In genomic region chr14:79313439-79314175, GRCm38 (mm10) we compare ENCODE assay signal across 11 mouse cellular contexts. TPM values are rescaled to one million over a fixed set of nuclear protein-coding genes. Genes with fewer than 3 reads are reported as not detected.
A peak's percentile ranks its signal among the peaks of the same experiment; 100 is the strongest.
DNase-seq lines count a peak whose midpoint lies in the region; ATAC-seq and TF ChIP-seq lines count a peak whose summit lies in the region.
"Had no signal": no experiment of that assay in that cellular context is flagged by ENCODE, and none has a peak within 500 bp of the region (broad histone marks: within the 10 kb centered on the region; RNA-seq: fewer than 3 reads in every experiment).

No protein-coding gene starts in this region.

- H3K4me1 ChIP-seq in MEL (ENCODE audit: control insufficient read depth in 1 of 2, insufficient read depth in 2 of 2, low read length in 2 of 2): peaks cover 0 to 16% of the 10 kb centered on the region in 2 experiments; a peak in 3 of 4 replicates
- H3K4me1 ChIP-seq in embryonic facial prominence, embryonic 15.5 days: peaks cover 14% of the 10 kb centered on the region; the same call in 1 of the 2 replicates
- peaks cover 21 to 28% of the 10 kb centered on the region in 2 experiments for H3K4me1 ChIP-seq in liver, embryonic 14.5 days (replicated peaks; ENCODE audit: control insufficient read depth in 2 of 2, insufficient read depth in 2 of 2, low read length in 1 of 2)
- H3K4me1 ChIP-seq: neural tube, embryonic 13.5 days had no signal

- no peak overlapping the region for H3K4me2 ChIP-seq in embryonic facial prominence, embryonic 15.5 days (replicated peaks)
- no peak overlapping the region for H3K4me2 ChIP-seq in liver, embryonic 14.5 days (ENCODE audit: low read depth)
- H3K4me2 ChIP-seq: neural tube, embryonic 13.5 days had no signal

- 47% methylated on average over 8 of the region's 8 CpGs for WGBS in embryonic facial prominence, embryonic 15.5 days
- WGBS in liver, embryonic 14.5 days (ENCODE audit: insufficient replicate concordance): 38% methylated on average over 8 of the region's 8 CpGs

- H3K27ac ChIP-seq in MEL (ENCODE audit: control insufficient read depth, low read depth, low read length): peak overlapping the region; percentile 31
- H3K27ac ChIP-seq in embryonic facial prominence, embryonic 15.5 days (replicated peaks): peak overlapping the region; percentile 65
- H3K27ac ChIP-seq in liver, embryonic 14.5 days: no peak overlapping the region
- H3K27ac ChIP-seq: neural tube, embryonic 13.5 days had no signal

- H3K36me3 ChIP-seq in MEL (ENCODE audit: control insufficient read depth in 1 of 2, insufficient read depth in 2 of 2, low read length in 2 of 2): peaks cover 0 to 10% of the 10 kb centered on the region in 2 experiments; a peak in 2 of 4 replicates
- no peaks in the 10 kb centered on the region for H3K36me3 ChIP-seq in embryonic facial prominence, embryonic 15.5 days
- H3K36me3 ChIP-seq in liver, embryonic 14.5 days (replicated peaks; ENCODE audit: control insufficient read depth, insufficient read depth, low read depth): no peaks in the 10 kb centered on the region
- H3K36me3 ChIP-seq: neural tube, embryonic 13.5 days had no signal

- H3K27me3 ChIP-seq in MEL (ENCODE audit: control insufficient read depth in 1 of 2, insufficient read depth in 2 of 2, low read length in 2 of 2): no peaks in the 10 kb centered on the region
- H3K27me3 ChIP-seq in embryonic facial prominence, embryonic 15.5 days: no peaks in the 10 kb centered on the region
- no peaks in the 10 kb centered on the region for H3K27me3 ChIP-seq in liver, embryonic 14.5 days (ENCODE audit: control insufficient read depth, insufficient read depth, low read length)
- H3K27me3 ChIP-seq: neural tube, embryonic 13.5 days had no signal

- peak; percentile 79 to 82 for TF ChIP-seq EP300 in MEL (IDR thresholded peaks at IDR 0.05; ENCODE audit: low read depth in 1 of 2, low read length in 2 of 2)
- TF ChIP-seq EP300 in liver, embryonic 14.5 days (IDR thresholded peaks at IDR 0.05; ENCODE audit: low read depth): peak; percentile 36; the same call in 1 of the 2 replicates

- TF ChIP-seq CTCF in MEL (IDR thresholded peaks at IDR 0.05 in 2 of 3, conservative IDR thresholded peaks at IDR 0.05 in 1 of 3; ENCODE audit: control insufficient read depth in 1 of 3, insufficient read depth in 1 of 3, low read depth in 2 of 3, low read length in 3 of 3, poor library complexity in 1 of 3, severe bottlenecking in 1 of 3): no peak
- TF ChIP-seq CTCF in liver, embryonic 14.5 days (IDR thresholded peaks at IDR 0.05; ENCODE audit: low read depth): no peak

- no peak for TF ChIP-seq POLR2A in MEL (IDR thresholded peaks at IDR 0.05; ENCODE audit: control insufficient read depth in 1 of 2, insufficient read depth in 1 of 2, low read depth in 1 of 2, low read length in 2 of 2, poor library complexity in 1 of 2)

- H3K9ac ChIP-seq in MEL (ENCODE audit: control insufficient read depth, low read depth, low read length, poor library complexity, severe bottlenecking): no peak overlapping the region
- H3K9ac ChIP-seq in embryonic facial prominence, embryonic 15.5 days: no peak overlapping the region
- H3K9ac ChIP-seq in liver, embryonic 14.5 days (replicated peaks): 0 out of 2 replicates have a peak overlapping the region, but pooled peaks have one; percentile 5
- H3K9ac ChIP-seq: neural tube, embryonic 13.5 days had no signal

- H3K4me3 ChIP-seq in MEL (ENCODE audit: control insufficient read depth in 1 of 2, insufficient read depth in 1 of 2, low read depth in 2 of 2, low read length in 2 of 2): peak overlapping the region in 1 of 2 experiments; percentile 1; a peak in 2 of 4 replicates
- H3K4me3 ChIP-seq in embryonic facial prominence, embryonic 15.5 days (replicated peaks): no peak overlapping the region
- H3K4me3 ChIP-seq in liver, embryonic 14.5 days (ENCODE audit: insufficient read depth in 1 of 2, low read depth in 2 of 2, low read length in 2 of 2): no peak overlapping the region
- H3K4me3 ChIP-seq: neural tube, embryonic 13.5 days had no signal

- ATAC-seq in embryonic facial prominence, embryonic 15.5 days (ENCODE audit: insufficient number of reproducible peaks, low FRiP score, low TSS enrichment, low read depth): no peak
- ATAC-seq in liver, embryonic 14.5 days (ENCODE audit: insufficient read depth): peak; percentile 54
- ATAC-seq in activated CD4-positive, CD25-positive, alpha-beta regulatory T cell, adult 4 months: no peak

- TF ChIP-seq RAD21 in MEL (IDR thresholded peaks at IDR 0.05; ENCODE audit: low read depth, low read length): no peak

- DNase-seq in kidney, postnatal 10 days: peak; percentile 43
- DNase-seq in kidney, adult 11 months: no peak
- peak; percentile 76 for DNase-seq in MEL (ENCODE audit: low read depth, low spot score)
- DNase-seq in liver, embryonic 14.5 days (ENCODE audit: low read depth in 3 of 3, low spot score in 3 of 3): no peak
- DNase-seq in urinary bladder, adult 2 months (ENCODE audit: low spot score): no peak
- DNase-seq: adrenal gland, postnatal 36 days; cerebellum, adult 8-10 months; right cerebral cortex, postnatal 25 days had no signal

- no peaks in the 10 kb centered on the region for H3K79me2 ChIP-seq in MEL (ENCODE audit: control insufficient read depth, insufficient read depth, low read length, poor library complexity)

- H3K9me3 ChIP-seq in MEL (replicated peaks; ENCODE audit: insufficient read depth, low read length): no peaks in the 10 kb centered on the region
- no peaks in the 10 kb centered on the region for H3K9me3 ChIP-seq in embryonic facial prominence, embryonic 15.5 days (replicated peaks)
- H3K9me3 ChIP-seq in liver, embryonic 14.5 days (ENCODE audit: control insufficient read depth, low read length): no peaks in the 10 kb centered on the region
- H3K9me3 ChIP-seq: neural tube, embryonic 13.5 days had no signal

TF ChIP-seq in MEL, 35 proteins besides CTCF, POLR2A, EP300 and RAD21:
- TF ChIP-seq CHD1 (IDR thresholded peaks at IDR 0.05; ENCODE audit: low read depth, low read length) (no peak), NRF1 (IDR thresholded peaks at IDR 0.05; ENCODE audit: insufficient read depth, low read depth, low read length, poor library complexity, severe bottlenecking) (no peak), MAFK (IDR thresholded peaks at IDR 0.05; ENCODE audit: borderline replicate concordance, low read depth, low read length) (no peak), ETS1 (IDR thresholded peaks at IDR 0.05; ENCODE audit: low read depth, low read length) (peak; percentile 96), TAL1 (IDR thresholded peaks at IDR 0.05; ENCODE audit: low read length) (peak; percentile 57), RCOR1 (IDR thresholded peaks at IDR 0.05; ENCODE audit: low read depth, low read length) (0 out of 2 replicates have a peak, but pooled peaks have one; percentile 18), TCF12 (IDR thresholded peaks at IDR 0.05; ENCODE audit: low read depth, low read length) (peak; percentile 87), GATA1 (IDR thresholded peaks at IDR 0.05; ENCODE audit: low read depth, low read length) (peak; percentile 88), SIN3A (IDR thresholded peaks at IDR 0.05; ENCODE audit: low read length) (peak; percentile 67; the same call in 1 of the 2 replicates), ZNF384 (IDR thresholded peaks at IDR 0.05; ENCODE audit: low read depth, low read length) (peak; percentile 67)
TF ChIP-seq in MEL: peak in this region for 7.

RNA-seq across cellular contexts. Expression of gene Rgcc, which starts 12.2 kb away (rescaled TPM):
- total RNA-seq in MEL (2012; rRNA removed): 0.85 and 1.2 TPM in 2 replicates
- polyA plus RNA-seq in MEL (2012; ENCODE audit: insufficient read depth in 1 of 2, insufficient read length in 2 of 2, low read depth in 1 of 2, low replicate concordance in 2 of 2, missing spikeins in 1 of 2): 1 to 10 TPM in 1 of 2 experiments, not detected in 1; 1.8 TPM
- polyA plus RNA-seq in embryonic facial prominence, embryonic 15.5 days (2015; fragmentation: Nextera tagmentation; extraction: Ambion mirVana): 56.0 and 63.9 TPM in 2 replicates
- polyA plus RNA-seq in liver, embryonic 14.5 days (2012; rRNA removed): 226 and 293 TPM in 2 replicates
- polyA plus RNA-seq in liver, embryonic 14.5 days (2014; fragmentation: Nextera tagmentation; extraction: Ambion mirVana): 357 and 375 TPM in 2 replicates
- polyA plus RNA-seq in urinary bladder, adult 2 months (2012; rRNA removed): 13.4 and 20.1 TPM in 2 replicates
- polyA plus RNA-seq in activated CD4-positive, CD25-positive, alpha-beta regulatory T cell, adult 4 months (2017; shearing (Covaris generic)): 10 to 100 TPM; 27.5 to 38.3 TPM

Comparison
In these comparisons a context has a peak if more than half of its experiments do, and no peak if none do; other contexts are left out.
1. DNase-seq: peak in kidney, postnatal 10 days (single experiment) and MEL (single experiment); none in kidney, adult 11 months (single experiment), liver, embryonic 14.5 days (0 of 3) and urinary bladder, adult 2 months (single experiment).